Comparison of ENCODE assay signal across 16 mouse cellular contexts in the genomic region with DNA sequence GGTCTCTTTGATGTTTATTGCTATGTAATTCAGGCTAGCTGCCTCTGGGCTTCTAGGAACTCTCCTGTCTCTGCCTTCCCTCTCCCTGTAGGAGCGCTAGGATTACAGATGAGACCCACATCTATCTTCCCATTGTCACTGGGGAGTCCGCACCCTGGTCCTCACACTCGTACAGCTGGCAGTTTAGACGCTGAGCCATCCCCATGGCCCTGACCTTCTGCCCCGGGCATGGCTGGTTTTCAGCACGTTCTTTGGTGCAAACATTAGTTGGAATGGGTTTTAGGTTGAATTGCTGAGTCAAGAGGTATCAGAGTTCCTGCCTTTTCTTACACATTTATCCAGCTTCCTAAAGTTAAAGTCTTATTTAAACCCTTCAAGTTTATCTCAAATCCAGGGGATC.
"Had no signal": no experiment of that assay in that cellular context is flagged by ENCODE, and none has a peak within 500 bp of the region (broad histone marks: within the 10 kb centered on the region; RNA-seq: fewer than 3 reads in every experiment).

No protein-coding gene starts in this region.

- H3K9me3 ChIP-seq: lung, embryonic 15.5 days; midbrain, embryonic 13.5 days; midbrain, embryonic 15.5 days; neural tube, embryonic 12.5 days; stomach, embryonic 15.5 days had no signal

- DNase-seq: lung, postnatal 14 days; lung, postnatal 36 days; right cerebral cortex, postnatal 14 days; thymus, adult 2 months; thymus, postnatal 25 days; thymus, postnatal 4 days had no signal

- H3K36me3 ChIP-seq: lung, embryonic 15.5 days; midbrain, embryonic 13.5 days; midbrain, embryonic 15.5 days; neural tube, embryonic 12.5 days; stomach, embryonic 15.5 days had no signal

- H3K9ac ChIP-seq: lung, embryonic 15.5 days; midbrain, embryonic 13.5 days; midbrain, embryonic 15.5 days; neural tube, embryonic 12.5 days; stomach, embryonic 15.5 days had no signal

- ATAC-seq: lung, postnatal 0 days; midbrain, embryonic 13.5 days; midbrain, embryonic 15.5 days had no signal

- H3K27ac ChIP-seq: lung, embryonic 15.5 days; macrophage; midbrain, embryonic 13.5 days; midbrain, embryonic 15.5 days; neural tube, embryonic 12.5 days; stomach, embryonic 15.5 days; stomach, postnatal 0 days had no signal

- H3K4me2 ChIP-seq: lung, embryonic 15.5 days; midbrain, embryonic 11.5 days; midbrain, embryonic 13.5 days; midbrain, embryonic 15.5 days; neural tube, embryonic 12.5 days; stomach, embryonic 15.5 days had no signal

- H3K4me3 ChIP-seq: lung, embryonic 15.5 days; megakaryocyte, embryonic 14.5 days; midbrain, embryonic 13.5 days; midbrain, embryonic 15.5 days; neural tube, embryonic 12.5 days; stomach, embryonic 15.5 days had no signal

- H3K27me3 ChIP-seq: lung, embryonic 15.5 days; megakaryocyte, embryonic 14.5 days; midbrain, embryonic 13.5 days; midbrain, embryonic 15.5 days; neural tube, embryonic 12.5 days; stomach, embryonic 15.5 days had no signal

- H3K4me1 ChIP-seq: lung, embryonic 15.5 days; megakaryocyte, embryonic 14.5 days; midbrain, embryonic 13.5 days; midbrain, embryonic 15.5 days; neural tube, embryonic 12.5 days; stomach, embryonic 15.5 days had no signal
